Mouse (Mus musculus): ENCODE data around the gene Wnt3. TPM values are rescaled to one million over a fixed set of nuclear protein-coding genes. Genes with fewer than 3 reads are reported as not detected.
A peak's percentile ranks its signal among the peaks of the same experiment; 100 is the strongest.

Wnt3 gene
- polyA plus RNA-seq, 1 experiment from 2014 or later, result not detected

- H3K27me3 ChIP-seq (replicated peaks), result peaks cover 74% of the 10 kb centered on the region
- no peaks in the 10 kb centered on the region for H3K36me3 ChIP-seq
- no peak for ATAC-seq (ENCODE audit: extremely low read depth, insufficient number of reproducible peaks, low FRiP score, low TSS enrichment)
- no peak overlapping the region for H3K27ac ChIP-seq (replicated peaks)
- WGBS, result 58% methylated on average over 9 of the region's 9 CpGs
- H3K4me2 ChIP-seq, result no peak overlapping the region
- H3K4me1 ChIP-seq, result no peaks in the 10 kb centered on the region
- no peaks in the 10 kb centered on the region for H3K9me3 ChIP-seq
- H3K4me3 ChIP-seq, result no peak overlapping the region
- H3K9ac ChIP-seq, result no peak overlapping the region
These were observed 6.2 kb downstream of the Wnt3 start for GRCm38 (mm10) chr11:103780152-103780551.

GRCm38 (mm10) chr11:103789951-103790350, 16.0 kb downstream of the Wnt3 start:
- Histone ChIP-seq H3K4me3 (no peak overlapping the region), H3K9me3 (no peaks in the 10 kb centered on the region), H3K36me3 (no peaks in the 10 kb centered on the region), H3K27me3 (replicated peaks) (peaks cover 77% of the 10 kb centered on the region), H3K27ac (replicated peaks) (no peak overlapping the region), H3K9ac (no peak overlapping the region), H3K4me1 (no peaks in the 10 kb centered on the region), H3K4me2 (no peak overlapping the region)
- ATAC-seq (ENCODE audit: extremely low read depth, insufficient number of reproducible peaks, low FRiP score, low TSS enrichment), result no peak
- WGBS, result 48% methylated on average over 5 of the region's 5 CpGs

GRCm38 (mm10) chr11:103801128-103801527, 27.2 kb downstream of the Wnt3 start:
- Histone ChIP-seq H3K9me3 (0 out of 2 replicates have a peak, but pooled peaks cover 2% of the 10 kb centered on the region), H3K4me3 (no peak overlapping the region), H3K4me2 (no peak overlapping the region), H3K27me3 (replicated peaks) (peaks cover 82% of the 10 kb centered on the region), H3K9ac (no peak overlapping the region), H3K36me3 (no peaks in the 10 kb centered on the region), H3K27ac (replicated peaks) (no peak overlapping the region), H3K4me1 (peaks cover 7% of the 10 kb centered on the region; the same call in 1 of the 2 replicates)
- 26% methylated on average over 9 of the region's 9 CpGs for WGBS
- ATAC-seq (ENCODE audit: extremely low read depth, insufficient number of reproducible peaks, low FRiP score, low TSS enrichment), result no peak

- no peak for ATAC-seq (ENCODE audit: extremely low read depth, insufficient number of reproducible peaks, low FRiP score, low TSS enrichment)
- 0 out of 2 replicates have a peak, but pooled peaks cover 2% of the 10 kb centered on the region for H3K9me3 ChIP-seq
- H3K27ac ChIP-seq (replicated peaks), result no peak overlapping the region
- H3K4me3 ChIP-seq, result no peak overlapping the region
- H3K4me1 ChIP-seq, result peaks cover 9% of the 10 kb centered on the region
- H3K36me3 ChIP-seq, result no peaks in the 10 kb centered on the region
- WGBS, result 72% methylated on average over 11 of the region's 11 CpGs
- H3K4me2 ChIP-seq, result no peak overlapping the region
- no peak overlapping the region for H3K9ac ChIP-seq
- peaks cover 82% of the 10 kb centered on the region for H3K27me3 ChIP-seq (replicated peaks)
These were observed 30.2 kb downstream of the Wnt3 start for GRCm38 (mm10) chr11:103804126-103804525.

- H3K4me3 ChIP-seq, result no peak overlapping the region
- 44% methylated on average over 4 of the region's 4 CpGs for WGBS
- H3K27ac ChIP-seq (replicated peaks), result no peak overlapping the region
- ATAC-seq (ENCODE audit: extremely low read depth, insufficient number of reproducible peaks, low FRiP score, low TSS enrichment), result no peak
- peaks cover 84% of the 10 kb centered on the region for H3K27me3 ChIP-seq (replicated peaks)
- H3K36me3 ChIP-seq, result no peaks in the 10 kb centered on the region
- no peak overlapping the region for H3K4me2 ChIP-seq
- H3K9ac ChIP-seq, result no peak overlapping the region
- peaks cover 16% of the 10 kb centered on the region for H3K4me1 ChIP-seq
- H3K9me3 ChIP-seq, result 0 out of 2 replicates have a peak, but pooled peaks cover 2% of the 10 kb centered on the region
These were observed 30.9 kb downstream of the Wnt3 start for GRCm38 (mm10) chr11:103804804-103805203.

- WGBS, result 37% methylated on average over 12 of the region's 12 CpGs
- ATAC-seq (ENCODE audit: extremely low read depth, insufficient number of reproducible peaks, low FRiP score, low TSS enrichment), result no peak
- Histone ChIP-seq H3K27me3 (replicated peaks) (peaks cover 92% of the 10 kb centered on the region), H3K4me2 (no peak overlapping the region), H3K27ac (replicated peaks) (no peak overlapping the region), H3K4me3 (no peak overlapping the region), H3K4me1 (peaks cover 17% of the 10 kb centered on the region), H3K36me3 (no peaks in the 10 kb centered on the region), H3K9ac (no peak overlapping the region), H3K9me3 (0 out of 2 replicates have a peak, but pooled peaks cover 2% of the 10 kb centered on the region)
These were observed 34.0 kb downstream of the Wnt3 start for GRCm38 (mm10) chr11:103807966-103808365.

- Histone ChIP-seq H3K4me3 (peak overlapping the region; percentile 65), H3K9ac (peak overlapping the region; percentile 80; the same call in 1 of the 2 replicates), H3K9me3 (0 out of 2 replicates have a peak, but pooled peaks cover 2% of the 10 kb centered on the region), H3K4me1 (peaks cover 17% of the 10 kb centered on the region), H3K27me3 (replicated peaks) (peaks cover 98% of the 10 kb centered on the region), H3K4me2 (peak overlapping the region; percentile 98), H3K36me3 (no peaks in the 10 kb centered on the region), H3K27ac (replicated peaks) (no peak overlapping the region)
- WGBS, result 6% methylated on average over 29 of the region's 29 CpGs
- no peak for ATAC-seq (ENCODE audit: extremely low read depth, insufficient number of reproducible peaks, low FRiP score, low TSS enrichment)
These were observed 35.0 kb downstream of the Wnt3 start for GRCm38 (mm10) chr11:103808771-103809610.

- Histone ChIP-seq H3K27ac (replicated peaks) (no peak overlapping the region), H3K9ac (peak overlapping the region; percentile 80), H3K4me3 (peak overlapping the region; percentile 65), H3K36me3 (no peaks in the 10 kb centered on the region), H3K27me3 (replicated peaks) (peaks cover 100% of the 10 kb centered on the region), H3K4me2 (peak overlapping the region; percentile 98), H3K4me1 (peaks cover 20% of the 10 kb centered on the region), H3K9me3 (0 out of 2 replicates have a peak, but pooled peaks cover 1% of the 10 kb centered on the region)
- WGBS, result under 1% methylated on average over 98 of the region's 107 CpGs
- no peak for ATAC-seq (ENCODE audit: extremely low read depth, insufficient number of reproducible peaks, low FRiP score, low TSS enrichment)
These were observed 36.0 kb downstream of the Wnt3 start for GRCm38 (mm10) chr11:103809611-103810598.

- 27% methylated on average over 12 of the region's 12 CpGs for WGBS
- H3K4me1 ChIP-seq, result peaks cover 22% of the 10 kb centered on the region
- H3K27me3 ChIP-seq (replicated peaks), result peaks cover 100% of the 10 kb centered on the region
- H3K36me3 ChIP-seq, result no peaks in the 10 kb centered on the region
- no peak overlapping the region for H3K27ac ChIP-seq (replicated peaks)
- no peaks in the 10 kb centered on the region for H3K9me3 ChIP-seq
- H3K4me2 ChIP-seq, result peak overlapping the region; percentile 98
- H3K4me3 ChIP-seq, result peak overlapping the region; percentile 65
- ATAC-seq (ENCODE audit: extremely low read depth, insufficient number of reproducible peaks, low FRiP score, low TSS enrichment), result no peak
- peak overlapping the region; percentile 80; the same call in 1 of the 2 replicates for H3K9ac ChIP-seq
These were observed 36.7 kb downstream of the Wnt3 start for GRCm38 (mm10) chr11:103810631-103811030.

GRCm38 (mm10) chr11:103811246-103811645, 37.3 kb downstream of the Wnt3 start:
- Histone ChIP-seq H3K36me3 (no peaks in the 10 kb centered on the region), H3K4me1 (peaks cover 26% of the 10 kb centered on the region), H3K27ac (replicated peaks) (no peak overlapping the region), H3K4me2 (no peak overlapping the region), H3K9ac (no peak overlapping the region), H3K9me3 (no peaks in the 10 kb centered on the region), H3K27me3 (replicated peaks) (peaks cover 98% of the 10 kb centered on the region), H3K4me3 (no peak overlapping the region)
- 80% methylated on average over 25 of the region's 25 CpGs for WGBS
- ATAC-seq (ENCODE audit: extremely low read depth, insufficient number of reproducible peaks, low FRiP score, low TSS enrichment), result no peak

GRCm38 (mm10) chr11:103814808-103815207, 40.9 kb downstream of the Wnt3 start:
- peaks cover 67% of the 10 kb centered on the region for H3K27me3 ChIP-seq (replicated peaks)
- H3K9ac ChIP-seq, result no peak overlapping the region; the same call in 1 of the 2 replicates
- no peak overlapping the region for H3K27ac ChIP-seq (replicated peaks)
- H3K9me3 ChIP-seq, result no peaks in the 10 kb centered on the region
- H3K4me2 ChIP-seq, result no peak overlapping the region
- no peaks in the 10 kb centered on the region for H3K36me3 ChIP-seq
- WGBS, result 6% methylated on average over 3 of the region's 3 CpGs
- peaks cover 18% of the 10 kb centered on the region for H3K4me1 ChIP-seq
- H3K4me3 ChIP-seq, result no peak overlapping the region
- no peak for ATAC-seq (ENCODE audit: extremely low read depth, insufficient number of reproducible peaks, low FRiP score, low TSS enrichment)

All from heart, embryonic 13.5 days (tissue).